Mouse (Mus musculus) heart, postnatal 14 days (tissue): Measurements from ENCODE around the gene Sp2. TPM values are rescaled to one million over a fixed set of nuclear protein-coding genes. Genes with fewer than 3 reads are reported as not detected.
A peak's percentile ranks its signal among the peaks of the same experiment; 100 is the strongest.

Experiments
- DNase-seq, 2 experiments: peaks; one replicate each; pipeline ENCODE4 v3.0.0; 2021 to 2022
- intact Hi-C: fragments of 180-260 bp; cut with DNase I; formaldehyde crosslinking; loops from one replicate; pipeline ENCODE4 v1.15.1; 2025
- total RNA-seq, 2 experiments: library from RNA; stranded (reverse); gene quantifications; 2 replicates each; pipeline ENCODE4 v1.2.3; 2021

Sp2 gene
- total RNA-seq, 2 experiments from 2014 or later, result 11.4 to 12.0 TPM

- DNase-seq, result no peak
- intact Hi-C loops, result no loop called here
Measured at GRCm38 (mm10) chr11:96996773-96997379, 14.1 kb upstream of the Sp2 start.

GRCm38 (mm10) chr11:96995836-96996772, 13.3 kb upstream of the Sp2 start:
- no peak for DNase-seq
- intact Hi-C loops, result no loop called here

GRCm38 (mm10) chr11:96995031-96995430, 12.3 kb upstream of the Sp2 start:
- intact Hi-C loops, result no loop called here
- no peak for DNase-seq

GRCm38 (mm10) chr11:96992722-96993311, 10.1 kb upstream of the Sp2 start:
- no peak for DNase-seq
- intact Hi-C loops, result no loop called here

GRCm38 (mm10) chr11:96991501-96991900, 8.7 kb upstream of the Sp2 start:
- no peak for DNase-seq
- intact Hi-C loops, result no loop called here

- no peak for DNase-seq
- intact Hi-C loops, result loop anchor here (10.0 kb wide), 1 partner anchor 187 kb away; no protein-coding TSS in a partner anchor
Measured at GRCm38 (mm10) chr11:96987873-96988655, 5.3 kb upstream of the Sp2 start.

GRCm38 (mm10) chr11:96986463-96986862, 3.7 kb upstream of the Sp2 start:
- intact Hi-C loops, result loop anchor here (10.0 kb wide), 1 partner anchor 188 kb away; no protein-coding TSS in a partner anchor
- no peak for DNase-seq

- intact Hi-C loops, result loop anchor here (10.0 kb wide), 1 partner anchor 190 kb away; no protein-coding TSS in a partner anchor
- no peak for DNase-seq
Measured at GRCm38 (mm10) chr11:96984903-96985302, 2.1 kb upstream of the Sp2 start.

GRCm38 (mm10) chr11:96982355-96982754, 404 bp downstream of the Sp2 start:
- peak; percentile 81 to 86 for DNase-seq
- intact Hi-C loops, result loop anchor here (1.0 to 10.0 kb wide), 3 partner anchors 40 to 192 kb away; no protein-coding TSS in a partner anchor

GRCm38 (mm10) chr11:96981461-96981860, 1.3 kb downstream of the Sp2 start:
- DNase-seq, result no peak
- intact Hi-C loops, result loop anchor here (10.0 kb wide), 1 partner anchor 193 kb away; no protein-coding TSS in a partner anchor

- DNase-seq, result no peak
- intact Hi-C loops, result loop anchor here (10.0 kb wide), 1 partner anchor 195 kb away; no protein-coding TSS in a partner anchor
Measured at GRCm38 (mm10) chr11:96980021-96980420, 2.7 kb downstream of the Sp2 start.

GRCm38 (mm10) chr11:96979329-96979728, 3.4 kb downstream of the Sp2 start:
- no peak for DNase-seq
- intact Hi-C loops, result no loop called here

GRCm38 (mm10) chr11:96978401-96979246, 4.1 kb downstream of the Sp2 start:
- DNase-seq, result no peak
- intact Hi-C loops, result no loop called here

- intact Hi-C loops, result no loop called here
- DNase-seq, result peak; percentile 97
Measured at GRCm38 (mm10) chr11:96977606-96978400, 5.0 kb downstream of the Sp2 start.

GRCm38 (mm10) chr11:96976911-96977591, 5.7 kb downstream of the Sp2 start:
- intact Hi-C loops, result no loop called here
- peak; percentile 93 to 95 for DNase-seq

GRCm38 (mm10) chr11:96976379-96976687, 6.4 kb downstream of the Sp2 start:
- DNase-seq, result no peak
- intact Hi-C loops, result no loop called here

- no peak for DNase-seq
- intact Hi-C loops, result no loop called here
Measured at GRCm38 (mm10) chr11:96975511-96976378, 7.0 kb downstream of the Sp2 start.
